Mouse (Mus musculus) ES-E14 (cell line): ENCODE results near the gene Abr. TPM values are rescaled to one million over a fixed set of nuclear protein-coding genes. Genes with fewer than 3 reads are reported as not detected.

Source experiments
- DNase-seq: peaks from one replicate; pipeline ENCODE4 v3.0.0-alpha.2; 2013; ENCODE audit warnings: low read depth, low spot score
- H3K27ac ChIP-seq: 2 replicates; pipeline ENCODE4 v1.5.1; 2012; ENCODE audit warnings: low read depth, mild to moderate bottlenecking, low read length, moderate library complexity, mixed read lengths; ENCODE audit not compliant: poor library complexity, insufficient read depth, severe bottlenecking
- H3K36me3 ChIP-seq: 2 replicates; pipeline ENCODE4 v1.6.1; 2012; ENCODE audit warnings: mild to moderate bottlenecking, low read length, moderate library complexity, mixed read lengths; ENCODE audit not compliant: control insufficient read depth, poor library complexity, insufficient read depth, severe bottlenecking
- H3K4me1 ChIP-seq, 2 experiments: fragments of 150-350 bp in 1 of 2; sonication (generic) in 1 of 2; 2 replicates each; pipeline ENCODE4 v1.6.1; 2012; ENCODE audit warnings: low read length in 2 of 2, mild to moderate bottlenecking in 1 of 2, mixed read lengths in 1 of 2; ENCODE audit not compliant: control insufficient read depth in 2 of 2, insufficient read depth in 2 of 2, poor library complexity in 1 of 2
- H3K4me3 ChIP-seq, 2 experiments: fragments of 150-350 bp in 1 of 2; sonication (generic) in 1 of 2; 2 replicates each; pipeline ENCODE4 v1.5.1; 2012; ENCODE audit warnings: low read length in 2 of 2, low read depth in 1 of 2, mild to moderate bottlenecking in 1 of 2, mixed read lengths in 1 of 2; ENCODE audit not compliant: insufficient read depth in 1 of 2, poor library complexity in 1 of 2, severe bottlenecking in 1 of 2
- H3K9ac ChIP-seq: 2 replicates; pipeline ENCODE4 v1.6.1; 2012; ENCODE audit warnings: low read depth, mild to moderate bottlenecking, low read length, mixed read lengths; ENCODE audit not compliant: poor library complexity, insufficient read depth, severe bottlenecking
- H3K9me3 ChIP-seq: fragments of 150-350 bp; sonication (generic); 2 replicates; pipeline ENCODE4 v1.6.1; 2012; ENCODE audit warnings: low read depth, mild to moderate bottlenecking, low read length; ENCODE audit not compliant: control insufficient read depth, insufficient read depth
- CHD2 ChIP-seq: IDR thresholded peaks from 2 replicates; pipeline ENCODE4 v1.6.1; 2014; ENCODE audit warnings: mild to moderate bottlenecking, low read depth, low read length, inconsistent platforms
- HCFC1 ChIP-seq: IDR thresholded peaks from 2 replicates; pipeline ENCODE4 v1.6.1; 2012; ENCODE audit warnings: low read length, inconsistent platforms, borderline replicate concordance; ENCODE audit not compliant: insufficient read depth
- MAFK ChIP-seq: IDR thresholded peaks from 2 replicates; pipeline ENCODE4 v1.6.1; 2014; ENCODE audit warnings: mild to moderate bottlenecking, low read depth, low read length, inconsistent platforms; ENCODE audit not compliant: insufficient read depth
- ZC3H11A ChIP-seq: IDR thresholded peaks from 2 replicates; pipeline ENCODE4 v1.6.1; 2012; ENCODE audit warnings: low read depth, mild to moderate bottlenecking, inconsistent platforms, low read length, borderline replicate concordance
- ZNF384 ChIP-seq: IDR thresholded peaks from 2 replicates; pipeline ENCODE4 v1.6.1; 2012; ENCODE audit warnings: low read depth, low read length, inconsistent platforms
- in situ Hi-C, 2 experiments: fragments of 600-800 bp; cut with MboI; formaldehyde crosslinking; loops; one replicate each; pipeline ENCODE4 v1.15.1; 2025; ENCODE audit warnings: low sequenced_read_pairs in 2 of 2, inconsistent platforms in 1 of 2; ENCODE audit not compliant: unreplicated experiment in 2 of 2
- total RNA-seq: library from RNA; depleted of rRNA; stranded (reverse); fragments of 300-350 nt; gene quantifications from 2 replicates; pipeline ENCODE4 v1.2.3, GENCODE M21; 2012; rRNA removed

Gene Abr
- total RNA-seq, 1 experiment: 28.6 TPM

- H3K36me3 ChIP-seq: no peaks in the 10 kb centered on the region
- no peak overlapping the region for H3K27ac ChIP-seq
- no peak overlapping the region for H3K9ac ChIP-seq
- no peak for TF ChIP-seq MAFK
- no peak for TF ChIP-seq ZNF384
- TF ChIP-seq CHD2: no peak
- TF ChIP-seq HCFC1: no peak
- peaks cover 5 to 15% of the 10 kb centered on the region in 2 experiments for H3K4me1 ChIP-seq
- H3K9me3 ChIP-seq: no peaks in the 10 kb centered on the region
- in situ Hi-C loops: no loop called here
- H3K4me3 ChIP-seq: no peak overlapping the region
- no peak for DNase-seq
Observed at GRCm38 (mm10) chr11:76372120-76372519, 250.0 kb downstream of the Abr start.

- in situ Hi-C loops: no loop called here
- Histone ChIP-seq H3K27ac (no peak overlapping the region), H3K9me3 (no peaks in the 10 kb centered on the region), H3K4me1 (peaks cover 6 to 25% of the 10 kb centered on the region in 2 experiments), H3K36me3 (no peaks in the 10 kb centered on the region), H3K4me3 (no peak overlapping the region), H3K9ac (no peak overlapping the region)
- DNase-seq: no peak
- TF ChIP-seq ZC3H11A: no peak
- no peak for TF ChIP-seq CHD2
- no peak for TF ChIP-seq ZNF384
- no peak for TF ChIP-seq MAFK
Observed at GRCm38 (mm10) chr11:76370491-76370890, 251.6 kb downstream of the Abr start.

Other genes with a start within 250 kb of the Abr start
- gene Nxn, start 223.2 kb downstream of the Abr start, total RNA-seq: 42.5 and 48.0 TPM in 2 replicates
- 72.1 and 74.5 TPM in 2 replicates for gene Timm22, start 215.4 kb downstream of the Abr start, total RNA-seq
- gene Bhlha9, start 50.2 kb upstream of the Abr start, total RNA-seq: not detected in 2 replicates
- gene Trarg1, start 57.5 kb upstream of the Abr start, total RNA-seq: 0.05 TPM in 1 of 2 replicates, not detected in the other
- gene Gosr1, start 141.3 kb upstream of the Abr start, total RNA-seq: 10.9 and 18.3 TPM in 2 replicates
- gene Cpd, start 224.7 kb upstream of the Abr start, total RNA-seq: 25.3 and 27.8 TPM in 2 replicates